Mouse (Mus musculus) left cerebral cortex, postnatal 14 days (tissue): ENCODE results near the gene Nfkbiz. TPM values are rescaled to one million over a fixed set of nuclear protein-coding genes. Genes with fewer than 3 reads are reported as not detected.
"Not testable (repeated sequence)": the region's sequence is repeated elsewhere in the genome, so short reads cannot be mapped to it uniquely, and the experiment has no call there.

ENCODE experiments used
- DNase-seq, 2 experiments: peaks; one replicate each; pipeline ENCODE4 v3.0.0; 2021 to 2022; ENCODE audit warnings: low spot score in 2 of 2, mixed read lengths in 1 of 2
- intact Hi-C: fragments of 180-260 bp; cut with DNase I; formaldehyde crosslinking; loops from one replicate; pipeline ENCODE4 v1.15.1; 2025
- total RNA-seq, 2 experiments: library from RNA; stranded (reverse); gene quantifications; 2 replicates each; pipeline ENCODE4 v1.2.3; 2021

The Nfkbiz gene
- total RNA-seq, 2 experiments from 2014 or later = 3.1 to 3.5 TPM

DNA sequence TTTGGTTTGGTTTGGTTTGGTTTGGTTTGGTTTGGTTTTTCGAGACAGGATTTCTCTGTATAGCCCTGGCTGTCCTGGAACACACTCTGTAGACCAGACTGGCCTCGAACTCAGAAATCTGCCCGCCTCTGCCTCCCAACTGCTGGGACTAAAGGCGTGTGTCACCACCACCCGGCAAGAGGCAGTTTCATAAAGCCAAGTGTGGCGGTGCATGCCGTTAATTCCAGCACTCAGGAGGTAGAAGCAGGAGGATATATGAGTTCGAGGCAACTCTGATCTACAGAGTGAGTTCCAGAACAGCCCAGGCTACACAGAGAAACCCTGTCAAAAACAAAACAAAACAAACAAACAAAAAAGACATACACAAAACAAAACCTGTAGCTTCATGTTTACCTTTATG is 1.0 kb downstream of the Nfkbiz start:
- intact Hi-C loops, DNase-seq: not testable (repeated sequence)

DNA sequence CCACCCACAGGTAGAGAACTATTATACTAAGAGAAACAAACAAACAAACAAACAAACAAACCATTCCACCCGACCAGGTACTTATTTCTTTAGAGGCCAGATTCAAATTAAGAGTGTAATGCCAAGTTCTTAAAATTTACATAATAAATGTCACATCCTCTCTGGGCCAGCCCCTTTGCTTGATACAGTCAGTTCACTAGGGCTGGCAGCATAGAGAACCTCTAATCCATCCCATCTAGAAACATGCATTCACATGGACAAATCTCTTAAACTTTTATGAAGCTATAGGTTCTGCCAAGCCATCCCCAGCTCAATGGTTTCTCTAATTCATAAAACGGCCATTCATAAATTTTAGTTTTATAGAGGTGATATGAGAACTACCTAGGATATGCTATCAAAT is 1.5 kb downstream of the Nfkbiz start:
- DNase-seq = no peak
- intact Hi-C loops = no loop called here

DNA sequence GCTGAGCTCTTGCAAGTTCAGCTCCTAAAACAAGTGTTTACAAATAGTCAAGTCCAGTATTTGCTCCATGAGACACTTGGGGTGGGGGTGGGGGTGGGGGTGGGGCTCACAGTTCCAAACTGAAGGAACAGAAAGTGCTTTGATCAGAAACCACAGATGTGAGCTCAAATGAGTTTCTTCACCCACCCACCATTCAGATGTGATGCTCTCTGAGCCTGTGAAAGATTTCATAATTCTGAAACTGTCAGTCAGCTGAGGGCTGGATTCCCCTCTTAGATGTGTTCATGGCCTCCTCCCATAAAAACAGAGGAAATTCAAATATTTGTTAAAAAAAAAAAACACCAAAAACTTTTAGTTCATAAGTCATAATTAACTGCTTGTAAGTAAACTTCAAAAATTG is 2.9 kb downstream of the Nfkbiz start:
- intact Hi-C loops = no loop called here
- DNase-seq = no peak

DNA sequence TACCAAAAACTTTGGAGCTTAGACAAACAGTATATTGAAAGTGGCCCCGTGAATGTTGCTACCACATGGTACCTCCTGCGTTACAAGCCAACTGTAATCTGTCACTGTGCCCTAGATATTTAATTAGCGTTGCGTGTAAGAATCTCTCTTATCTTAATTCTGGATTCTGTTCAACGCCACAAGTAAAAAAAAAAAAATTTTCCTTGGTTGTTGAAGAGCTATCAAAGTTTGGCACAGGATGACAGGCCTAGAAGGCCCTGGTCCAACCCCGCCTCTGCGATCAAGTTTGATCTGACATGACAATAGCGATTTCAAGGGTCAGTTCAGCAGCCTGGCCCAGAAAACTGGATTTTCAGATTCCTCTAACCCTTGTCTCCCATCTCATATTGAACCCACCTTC is 6.1 kb downstream of the Nfkbiz start:
- intact Hi-C loops = no loop called here
- no peak for DNase-seq

DNA sequence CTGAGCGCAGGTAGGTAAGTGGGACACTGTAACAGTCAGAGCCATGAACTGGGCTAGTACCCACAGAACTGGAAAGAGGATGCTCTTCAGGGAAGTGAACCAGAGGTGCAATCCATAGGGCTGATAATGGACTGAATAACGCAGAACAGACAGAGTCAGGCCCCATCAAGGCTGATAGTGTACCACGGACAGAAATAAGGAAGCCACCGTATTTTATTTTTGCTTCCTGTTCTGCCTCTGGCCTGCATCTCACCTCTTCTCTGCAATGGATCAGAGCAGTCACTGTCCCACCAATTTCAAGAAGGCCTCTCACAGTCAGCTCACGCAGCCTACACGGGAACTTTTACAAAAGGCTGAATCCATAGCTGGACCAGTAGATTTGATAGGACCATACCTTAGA is 6.7 kb downstream of the Nfkbiz start:
- intact Hi-C loops = no loop called here
- DNase-seq = no peak

DNA sequence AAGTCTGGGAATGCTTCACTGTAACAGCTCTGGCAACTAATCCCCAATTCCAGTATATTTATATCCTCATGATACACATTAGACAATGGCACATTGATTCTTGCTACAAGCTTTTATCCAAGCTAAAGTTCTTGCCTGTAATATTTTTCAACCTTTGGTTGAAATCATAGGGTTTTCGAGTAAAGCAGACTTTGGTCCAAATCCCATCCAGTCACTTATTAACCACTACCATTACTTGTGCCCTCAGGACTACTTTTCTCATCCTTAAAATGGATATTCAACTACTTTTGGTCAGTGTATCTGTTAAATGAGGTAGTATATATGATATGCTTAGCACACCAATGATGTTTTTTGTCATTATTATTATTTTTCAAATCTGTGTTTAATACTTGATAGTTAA is 7.2 kb downstream of the Nfkbiz start:
- intact Hi-C loops = no loop called here

DNA sequence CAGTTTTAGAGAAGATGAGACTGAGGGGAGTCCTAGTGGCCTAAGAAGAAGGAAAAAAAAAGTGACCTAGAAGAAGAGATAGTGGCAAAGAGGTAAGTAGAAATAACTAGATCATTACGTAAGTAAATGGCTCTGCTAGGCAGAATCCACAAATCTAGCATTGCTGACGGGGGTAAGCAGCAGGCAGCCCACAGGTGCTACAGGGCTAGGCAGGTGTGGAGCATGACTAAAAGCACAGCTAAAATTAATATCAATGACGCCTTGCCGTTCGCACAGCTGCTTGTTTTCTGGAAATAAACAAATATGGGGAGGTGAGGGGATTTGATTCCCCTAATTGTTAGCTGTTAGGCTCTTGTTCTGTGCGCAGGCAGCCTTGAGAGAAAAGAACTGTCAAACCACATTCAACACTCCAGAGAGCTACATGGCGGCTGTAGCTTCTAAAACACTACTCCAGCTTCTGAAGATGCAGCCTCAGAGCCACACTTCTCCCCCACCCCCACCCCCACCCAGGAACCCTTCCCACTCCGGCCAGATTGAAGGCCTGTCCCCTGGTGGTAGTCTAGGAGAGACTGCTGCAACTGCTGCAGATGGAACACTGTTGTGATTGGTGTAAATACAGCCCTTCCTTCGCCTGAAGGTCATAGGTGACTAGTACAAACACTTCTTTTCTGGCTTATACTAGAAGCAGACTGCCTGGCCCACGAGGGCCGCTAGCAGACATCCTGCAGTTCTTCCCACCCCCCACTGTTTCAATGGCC is 15.1 kb downstream of the Nfkbiz start:
- no peak for DNase-seq
- intact Hi-C loops = loop anchor here (10.0 kb wide), 1 partner anchor 269 kb away; no protein-coding TSS in a partner anchor

More for the DNA sequence above, 7.2 kb downstream of the Nfkbiz start:
- DNase-seq = no peak

DNA sequence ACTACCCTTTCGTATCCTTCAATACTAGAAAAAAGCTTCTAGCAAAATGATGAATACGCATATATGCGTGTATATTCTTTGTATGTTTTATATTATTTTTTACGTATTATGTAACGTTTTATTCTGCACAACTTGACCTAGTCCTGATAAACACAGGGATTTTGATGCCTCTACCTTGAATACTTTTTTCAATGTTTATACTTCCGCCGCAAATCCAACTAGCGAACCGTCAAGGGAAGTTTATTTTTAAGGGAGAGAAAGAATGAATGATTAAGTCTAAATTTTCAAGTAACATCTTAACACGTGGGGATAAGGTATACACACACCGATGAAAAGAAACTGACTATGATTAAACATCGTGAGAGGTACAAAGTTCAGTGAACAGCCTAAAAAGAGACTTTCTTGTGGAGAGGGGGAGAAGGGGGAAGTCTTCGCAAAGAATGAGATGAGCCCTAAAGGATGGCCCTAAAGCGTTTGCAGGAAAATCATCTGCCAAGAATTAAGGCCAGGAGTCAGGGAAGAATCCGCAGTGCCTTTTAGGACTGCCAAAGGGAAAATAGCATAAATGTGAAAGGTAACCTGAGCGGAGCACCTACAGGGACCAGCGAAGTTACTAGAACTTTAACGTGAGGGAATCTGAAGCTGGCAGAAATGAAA is 15.8 kb downstream of the Nfkbiz start:
- intact Hi-C loops = loop anchor here (10.0 kb wide), 1 partner anchor 268 kb away; no protein-coding TSS in a partner anchor
- no peak for DNase-seq

DNA sequence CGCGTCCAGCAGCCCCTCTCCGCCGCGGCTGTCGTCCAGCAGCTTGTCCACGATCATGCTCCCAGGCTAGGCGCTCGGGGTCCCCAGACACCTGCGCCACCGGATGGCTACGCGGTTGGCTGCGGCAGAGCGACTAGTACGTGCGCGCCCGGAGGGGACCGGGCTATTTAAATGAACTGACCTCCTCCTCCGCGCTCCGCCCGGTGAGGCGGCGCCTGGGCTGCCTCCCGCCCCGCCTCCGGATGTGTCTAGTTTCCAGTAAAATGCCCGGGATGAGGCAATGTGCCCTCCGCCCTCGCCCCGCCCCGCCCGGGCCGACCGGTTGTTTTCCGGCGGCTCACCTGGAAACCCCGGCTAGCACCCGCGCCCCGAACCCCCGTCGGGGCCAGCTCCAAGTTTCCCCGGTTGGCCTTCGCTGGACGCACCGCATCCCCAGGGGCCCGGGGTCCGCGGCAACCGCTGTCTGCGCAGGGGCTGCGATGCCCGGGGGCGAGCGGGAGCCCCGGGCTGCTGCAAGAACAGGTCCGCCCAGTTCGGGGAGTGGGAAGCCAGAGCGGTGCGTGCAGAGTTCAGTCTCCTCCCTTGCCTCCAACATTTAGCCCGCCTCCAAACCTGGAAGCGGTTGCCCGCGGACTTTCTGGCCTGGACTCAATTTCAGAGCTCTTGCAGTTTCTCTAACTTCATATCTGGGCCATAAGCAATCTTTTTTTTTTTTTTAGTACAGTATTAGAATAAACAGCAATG is 16.5 kb downstream of the Nfkbiz start:
- intact Hi-C loops = loop anchor here (10.0 kb wide), 1 partner anchor 267 kb away; no protein-coding TSS in a partner anchor
- peak; percentile 66 to 77 for DNase-seq

DNA sequence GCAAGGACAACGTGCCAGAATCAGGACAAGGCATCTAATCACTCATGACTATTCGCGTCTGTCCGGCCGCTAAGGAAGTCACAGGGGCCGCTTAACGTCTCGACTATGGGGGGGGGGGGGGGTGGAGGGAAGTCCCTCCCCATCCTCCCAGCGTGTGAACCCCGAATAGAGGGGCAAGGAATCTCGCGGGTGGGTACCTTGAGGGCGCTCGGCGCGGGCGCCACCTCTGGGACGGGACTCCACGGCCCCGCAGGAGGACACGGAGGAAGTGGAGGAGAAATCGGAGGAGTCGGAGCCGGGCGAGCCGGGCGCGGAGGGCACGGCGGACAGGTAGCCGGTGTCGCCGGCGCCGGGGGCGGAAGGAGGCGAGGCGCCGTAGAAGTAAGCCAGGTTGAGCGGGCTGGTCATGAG is 17.1 kb downstream of the Nfkbiz start:
- intact Hi-C loops = loop anchor here (10.0 kb wide), 1 partner anchor 267 kb away; no protein-coding TSS in a partner anchor
- DNase-seq = no peak

DNA sequence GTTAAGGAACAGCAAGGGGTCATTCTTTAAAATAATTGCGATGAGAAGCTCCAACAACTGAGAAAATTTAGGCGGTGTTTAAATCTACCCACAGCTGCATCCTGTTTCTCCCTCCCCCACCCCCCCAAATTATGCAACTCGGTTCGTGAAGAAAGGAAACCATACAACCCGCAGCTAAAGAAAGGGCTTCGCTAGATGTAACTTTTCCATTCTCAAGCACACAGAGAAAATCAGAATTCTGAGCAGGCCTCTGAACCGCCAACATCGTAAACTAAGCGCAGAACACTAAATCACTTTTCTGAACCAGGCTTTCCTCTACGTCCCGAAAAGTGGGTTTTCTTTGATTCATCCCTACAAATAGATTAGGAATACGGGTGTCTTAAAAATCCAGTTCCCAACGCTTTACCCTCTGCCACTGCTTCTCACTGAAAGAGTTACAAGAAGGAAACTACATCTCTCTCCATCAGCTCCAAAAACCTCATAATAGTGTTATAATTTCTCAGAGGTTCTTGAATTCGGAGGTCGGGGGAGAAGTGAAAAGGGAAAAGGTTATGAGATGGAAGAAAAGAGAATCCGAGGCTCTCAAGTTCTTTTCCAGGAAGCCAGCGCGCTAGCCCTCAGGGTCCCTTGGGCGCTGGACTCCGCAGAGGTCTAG is 17.7 kb downstream of the Nfkbiz start:
- intact Hi-C loops = loop anchor here (10.0 kb wide), 1 partner anchor 266 kb away; no protein-coding TSS in a partner anchor
- DNase-seq = no peak

DNA sequence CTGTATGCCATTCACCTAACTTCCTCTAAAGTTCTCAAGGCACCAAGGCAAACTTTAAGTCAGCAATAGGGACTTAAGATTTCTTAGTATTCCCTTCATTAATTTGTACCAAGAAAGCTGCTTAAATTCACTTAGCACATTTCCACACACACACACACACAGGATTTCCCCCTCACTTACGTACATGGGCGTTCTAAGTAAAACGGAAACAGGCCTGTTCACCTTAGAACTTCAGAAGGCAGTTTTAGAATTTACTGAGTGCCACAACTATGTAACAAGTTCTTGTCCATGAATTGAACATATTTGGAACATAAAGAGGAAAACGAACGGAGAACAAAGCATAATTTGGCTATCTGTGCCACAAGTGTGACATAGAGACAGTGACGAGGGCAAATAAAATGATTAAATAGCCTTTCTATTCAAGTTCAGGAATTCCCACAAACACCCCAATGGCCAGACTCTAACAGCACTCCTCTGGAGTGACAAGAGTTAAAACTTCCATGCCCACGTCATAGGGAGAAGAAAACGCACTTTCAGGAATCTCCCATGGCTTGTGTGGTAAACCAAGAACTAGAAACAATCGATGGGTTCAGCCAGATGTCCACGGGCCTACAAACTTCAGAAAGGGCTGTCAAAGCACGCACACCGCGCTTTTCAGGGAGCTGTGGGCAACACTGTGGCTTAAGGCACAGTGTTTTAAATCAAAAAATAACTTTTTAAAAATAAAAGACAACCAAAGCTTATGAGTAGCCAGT is 18.4 kb downstream of the Nfkbiz start:
- no peak for DNase-seq
- intact Hi-C loops = loop anchor here (10.0 kb wide), 1 partner anchor 266 kb away; no protein-coding TSS in a partner anchor

DNA sequence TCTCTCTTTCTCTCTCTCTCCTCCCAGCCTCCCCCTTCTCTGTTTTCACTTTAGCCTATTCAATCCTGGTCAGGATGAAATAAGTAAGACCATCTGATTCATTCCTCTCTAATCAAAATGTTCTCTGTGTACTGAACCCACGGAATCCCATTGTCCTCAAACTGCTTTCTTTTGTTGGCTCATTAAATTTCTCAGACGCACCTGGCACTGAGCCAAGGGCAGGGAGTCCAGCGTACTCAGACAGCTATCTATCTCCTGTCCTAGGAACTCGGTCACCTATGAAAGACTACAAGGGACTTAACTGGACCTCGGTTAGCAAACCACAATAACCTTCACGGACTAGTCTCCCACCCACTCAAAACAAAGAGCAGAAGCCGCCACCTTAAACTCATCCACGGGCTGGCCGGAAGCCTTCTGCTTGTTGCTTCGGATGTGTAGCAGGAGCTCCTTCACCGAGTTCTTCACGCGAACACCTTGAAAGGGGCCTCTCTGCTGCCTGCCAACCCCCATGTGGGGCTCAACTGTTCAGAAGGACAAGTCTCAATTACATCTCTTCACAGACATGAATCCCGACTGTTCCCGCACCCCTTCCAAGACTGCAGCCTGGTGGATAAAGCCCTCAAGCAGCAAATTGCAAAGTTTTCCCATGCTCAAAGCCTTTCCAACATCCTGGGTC is 19.4 kb downstream of the Nfkbiz start:
- DNase-seq = no peak
- intact Hi-C loops = no loop called here

DNA sequence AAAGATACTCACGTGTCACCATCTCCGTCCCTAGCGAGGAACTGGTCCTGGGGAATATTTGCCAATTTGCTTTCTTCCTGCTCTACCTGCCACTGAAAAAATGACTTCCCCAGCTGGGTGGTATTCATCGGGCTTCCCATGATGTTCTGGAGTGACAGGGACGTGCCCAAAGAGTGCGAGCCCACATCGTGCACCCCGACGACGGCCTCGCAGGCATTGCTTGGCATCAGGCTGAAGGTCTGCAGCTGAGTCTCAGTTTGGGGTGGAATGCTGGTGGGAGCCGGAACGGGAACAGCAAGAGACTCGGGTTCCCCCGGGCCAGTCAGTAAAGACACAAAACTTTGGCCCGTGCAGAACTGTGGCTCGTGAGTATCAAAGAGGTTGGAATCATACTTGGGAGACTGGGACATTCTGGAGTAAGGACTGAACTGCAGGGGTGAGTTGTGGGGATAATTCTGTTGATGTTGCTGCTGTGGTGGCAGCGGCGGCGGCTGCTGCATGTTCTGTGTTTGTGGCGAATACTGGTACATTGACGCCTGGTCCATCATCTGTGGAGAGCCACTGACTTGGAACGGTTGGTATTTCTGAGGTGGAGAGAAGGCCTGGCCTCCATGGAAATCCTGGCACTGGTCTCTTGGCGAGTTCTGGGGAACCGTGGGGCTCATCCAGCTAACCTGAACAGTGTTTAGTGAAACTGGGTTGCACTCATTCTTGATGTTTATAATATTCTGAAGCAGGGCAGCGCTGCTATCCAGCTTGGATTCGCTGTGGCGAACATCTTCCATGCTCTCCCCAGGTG is 20.8 kb downstream of the Nfkbiz start:
- intact Hi-C loops = no loop called here
- no peak for DNase-seq

DNA sequence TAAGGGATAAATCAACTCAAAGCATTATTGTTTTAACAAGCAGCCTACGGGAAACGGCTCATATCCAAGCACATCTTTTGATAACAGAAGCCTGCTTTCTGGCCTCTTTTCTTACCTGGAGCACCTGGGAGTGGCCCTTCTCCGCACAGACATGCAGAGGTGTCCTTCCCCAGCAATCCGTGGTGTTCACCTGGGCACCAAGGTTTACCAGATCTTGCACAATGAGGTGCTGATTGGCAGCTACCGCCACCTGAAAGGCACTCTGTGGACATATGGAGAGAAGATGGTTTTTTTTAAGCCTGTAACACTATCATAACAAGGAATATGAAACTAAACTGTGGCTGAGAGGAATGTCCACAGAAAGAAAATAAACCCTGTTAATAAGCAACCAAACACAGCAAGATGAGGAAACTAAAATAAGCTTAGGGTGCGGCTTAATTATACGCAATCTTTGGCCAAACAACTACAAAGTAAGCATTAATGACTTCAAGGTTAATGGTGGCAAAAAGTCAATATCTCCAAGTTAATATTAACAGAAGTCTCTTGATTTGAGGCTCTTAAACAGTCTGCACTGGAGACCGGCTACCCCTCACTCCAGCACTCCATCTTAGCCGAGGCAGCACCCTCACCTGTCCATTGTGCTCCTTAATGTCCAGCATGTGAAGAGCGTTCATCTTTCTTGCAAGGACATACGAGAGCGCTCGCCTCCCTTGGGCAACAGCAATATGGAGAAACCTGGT is 22.3 kb downstream of the Nfkbiz start:
- intact Hi-C loops = no loop called here

DNA sequence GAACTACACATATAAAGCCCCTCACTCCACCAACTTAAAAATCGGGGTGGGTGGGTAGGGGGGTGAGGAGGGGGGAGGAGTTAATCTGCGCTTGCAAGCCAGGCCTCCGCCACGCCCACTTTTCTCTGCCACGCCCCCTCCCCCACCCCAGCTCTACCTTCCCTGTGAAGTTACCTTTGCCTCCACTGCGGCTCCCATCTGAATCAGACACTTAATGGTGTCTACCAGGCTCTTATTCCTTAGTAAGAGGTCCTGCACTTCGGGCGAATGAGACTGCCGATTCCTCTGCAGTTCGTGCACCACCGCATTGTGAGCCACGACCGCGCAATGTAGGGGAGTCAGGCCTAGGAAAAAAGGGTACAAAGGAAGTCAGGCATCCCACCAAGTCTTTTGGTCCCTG is 23.2 kb downstream of the Nfkbiz start:
- DNase-seq = no peak
- intact Hi-C loops = no loop called here

More for the DNA sequence above, 22.3 kb downstream of the Nfkbiz start:
- no peak for DNase-seq

DNA sequence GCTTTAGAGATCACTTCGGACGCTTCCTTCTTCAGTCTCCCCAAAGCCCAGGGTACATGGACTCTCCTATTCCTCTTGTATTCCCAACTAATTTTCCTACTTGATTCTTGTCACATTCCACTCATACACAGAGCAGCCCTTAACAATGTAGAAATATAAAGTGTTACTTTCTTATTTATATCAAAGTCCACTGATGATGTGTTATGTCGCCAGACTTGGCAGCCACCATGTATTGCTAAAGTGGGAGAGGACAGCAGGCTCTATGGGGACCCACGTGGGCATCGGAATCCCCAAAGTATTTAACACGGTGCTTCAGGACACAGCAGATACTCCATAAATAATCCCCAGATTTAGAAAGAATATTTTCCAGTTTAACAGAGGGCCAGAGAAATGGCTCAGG is 24.0 kb downstream of the Nfkbiz start:
- DNase-seq = no peak

More for the DNA sequence above, 24.0 kb downstream of the Nfkbiz start:
- intact Hi-C loops = no loop called here
